Mouse (Mus musculus) mouse trophoblast stem cell (cell line): ENCODE measurements around the gene 9930111J21Rik2.
"Not testable (repeated sequence)": the region's sequence is repeated elsewhere in the genome, so short reads cannot be mapped to it uniquely, and the experiment has no call there.

Experiments used
- in situ Hi-C, 2 experiments: fragments of 300-500 bp; cut with MseI, MboI; formaldehyde crosslinking; loops; 2 replicates in 1 of 2; 3 replicates in 1 of 2; pipeline ENCODE4 v1.15.1; 2025

The 9930111J21Rik2 gene

GRCm38 (mm10) chr11:49078719-49079118 is 27.7 kb upstream of the 9930111J21Rik2 start:
- in situ Hi-C loops = loop anchor here (5.0 to 10.0 kb wide), 2 partner anchors 81 to 164 kb away; no protein-coding TSS in a partner anchor

GRCm38 (mm10) chr11:49077012-49077411 is 26.0 kb upstream of the 9930111J21Rik2 start:
- in situ Hi-C loops = loop anchor here (5.0 to 10.0 kb wide), 2 partner anchors 80 to 162 kb away; no protein-coding TSS in a partner anchor

- in situ Hi-C loops = loop anchor here (5.0 to 10.0 kb wide), 2 partner anchors 79 to 161 kb away; no protein-coding TSS in a partner anchor
These were observed 25.1 kb upstream of the 9930111J21Rik2 start, which contains the start of gene Ifi47 for GRCm38 (mm10) chr11:49076001-49076757. Ifi47 (plus strand) TSS chr11:49076587.

- in situ Hi-C loops = loop anchor here in 1 of 2 experiments (5.0 kb wide), 1 partner anchor 71 kb away; no protein-coding TSS in a partner anchor
These were observed 17.3 kb upstream of the 9930111J21Rik2 start for GRCm38 (mm10) chr11:49068358-49068757.

- in situ Hi-C loops = not testable (repeated sequence)
These were observed 12.8 kb upstream of the 9930111J21Rik2 start, which contains the start of gene Tgtp2 for GRCm38 (mm10) chr11:49063713-49064469. Tgtp2 (minus strand) TSS chr11:49064206.

GRCm38 (mm10) chr11:49061865-49062264 is 10.8 kb upstream of the 9930111J21Rik2 start:
- in situ Hi-C loops = not testable (repeated sequence)

- in situ Hi-C loops = not testable (repeated sequence)
These were observed 9.0 kb upstream of the 9930111J21Rik2 start for GRCm38 (mm10) chr11:49060061-49060460.

- in situ Hi-C loops = not testable (repeated sequence)
These were observed 852 bp upstream of the 9930111J21Rik2 start for GRCm38 (mm10) chr11:49051894-49052293.

GRCm38 (mm10) chr11:49050064-49050463 is 978 bp downstream of the 9930111J21Rik2 start:
- in situ Hi-C loops = not testable (repeated sequence)

GRCm38 (mm10) chr11:49012074-49012473 is 39.0 kb downstream of the 9930111J21Rik2 start:
- in situ Hi-C loops = not testable (repeated sequence)

- in situ Hi-C loops = not testable (repeated sequence)
These were observed 44.3 kb downstream of the 9930111J21Rik2 start for GRCm38 (mm10) chr11:49006785-49007184.

GRCm38 (mm10) chr11:49006317-49006716 is 44.7 kb downstream of the 9930111J21Rik2 start:
- in situ Hi-C loops = not testable (repeated sequence)

- in situ Hi-C loops = not testable (repeated sequence)
These were observed 50.6 kb downstream of the 9930111J21Rik2 start for GRCm38 (mm10) chr11:49000411-49000810.

GRCm38 (mm10) chr11:48994018-48994417 is 57.0 kb downstream of the 9930111J21Rik2 start, which contains the start of gene Tgtp1:
Tgtp1 (minus strand) TSS chr11:48994172.
- in situ Hi-C loops = loop anchor here (10.0 kb wide), 3 partner anchors 69 to 119 kb away; partner anchors contain the start of gene Irgm1 (in 2 of the 2)

- in situ Hi-C loops = loop anchor here (10.0 kb wide), 3 partner anchors 68 to 118 kb away; partner anchors contain the start of gene Irgm1 (in 2 of the 2)
These were observed 57.7 kb downstream of the 9930111J21Rik2 start for GRCm38 (mm10) chr11:48993296-48993695.

GRCm38 (mm10) chr11:48991740-48992520 is 59.1 kb downstream of the 9930111J21Rik2 start, which contains the start of gene Gm12185:
Gm12185 (minus strand) TSS chr11:48992226.
- in situ Hi-C loops = loop anchor here (10.0 kb wide), 3 partner anchors 67 to 117 kb away; partner anchors contain the start of gene Irgm1 (in 2 of the 2)

- in situ Hi-C loops = loop anchor here (10.0 kb wide), 3 partner anchors 65 to 115 kb away; partner anchors contain the start of gene Irgm1 (in 2 of the 2)
These were observed 61.1 kb downstream of the 9930111J21Rik2 start for GRCm38 (mm10) chr11:48989981-48990380.

- in situ Hi-C loops = not testable (repeated sequence)
These were observed 62.8 kb downstream of the 9930111J21Rik2 start for GRCm38 (mm10) chr11:48988219-48988618.

GRCm38 (mm10) chr11:48982848-48983247 is 68.2 kb downstream of the 9930111J21Rik2 start:
- in situ Hi-C loops = not testable (repeated sequence)

GRCm38 (mm10) chr11:48980052-48980451 is 71.0 kb downstream of the 9930111J21Rik2 start:
- in situ Hi-C loops = not testable (repeated sequence)

GRCm38 (mm10) chr11:48979251-48979650 is 71.8 kb downstream of the 9930111J21Rik2 start, which contains the start of gene 9930111J21Rik1:
9930111J21Rik1 (minus strand) TSS chr11:48979398.
- in situ Hi-C loops = not testable (repeated sequence)
